ENCODE assay signal across 1 mouse cellular context in the genomic region with DNA sequence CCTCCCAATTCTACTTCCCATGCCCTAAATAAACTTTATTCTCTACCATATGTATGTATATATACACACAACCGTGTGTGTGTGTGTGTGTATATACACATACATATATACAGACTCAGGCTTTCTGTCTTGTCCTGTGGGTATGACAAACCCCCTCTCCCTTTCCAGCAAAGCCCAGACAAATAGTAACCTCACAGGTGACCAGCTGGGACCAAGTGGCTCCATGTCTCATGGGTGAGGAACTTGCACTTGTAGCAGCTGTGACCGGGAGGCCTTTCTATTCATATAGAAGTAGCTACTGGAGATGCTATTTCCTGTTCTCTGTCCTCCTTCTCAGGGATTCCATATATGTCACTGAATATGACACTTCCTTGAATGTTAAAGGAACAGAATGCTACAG.
TF ChIP-seq lines count a peak whose summit lies in the region.

No protein-coding gene starts in this region.

TF ChIP-seq in CH12.LX, 34 proteins besides CTCF, POLR2A, EP300 and RAD21 (continued from another document):
- TF ChIP-seq ZMIZ1 (IDR thresholded peaks at IDR 0.05; ENCODE audit: low read depth, low read length) (0 out of 2 replicates have a peak, but pooled peaks have one; percentile 2), MAFK (IDR thresholded peaks at IDR 0.05; ENCODE audit: insufficient replicate concordance, low read length) (no peak), USF1 (IDR thresholded peaks at IDR 0.05; ENCODE audit: low read depth, low read length) (no peak), MAZ (IDR thresholded peaks at IDR 0.05; ENCODE audit: low read depth, low read length) (no peak), NELFE (IDR thresholded peaks at IDR 0.05; ENCODE audit: low read depth, low read length) (no peak), CHD1 (IDR thresholded peaks at IDR 0.05; ENCODE audit: low read depth, low read length) (peak; percentile 79), JUN (IDR thresholded peaks at IDR 0.05; ENCODE audit: insufficient read depth, low read depth, low read length) (no peak), TBP (conservative IDR thresholded peaks at IDR 0.05; ENCODE audit: low read depth, low read length) (no peak), ETS1 (conservative IDR thresholded peaks at IDR 0.05; ENCODE audit: low read depth, low read length) (peak; percentile 55), ZC3H11A (IDR thresholded peaks at IDR 0.05; ENCODE audit: low read depth, low read length) (no peak), MYC (IDR thresholded peaks at IDR 0.05; ENCODE audit: low read depth, low read length) (no peak)
